Mouse (Mus musculus): ENCODE measurements around the gene Tymp. TPM values are rescaled to one million over a fixed set of nuclear protein-coding genes. Genes with fewer than 3 reads are reported as not detected.

Tymp gene
- polyA plus RNA-seq, 1 experiment from 2014 or later: 1.6 TPM

DNA sequence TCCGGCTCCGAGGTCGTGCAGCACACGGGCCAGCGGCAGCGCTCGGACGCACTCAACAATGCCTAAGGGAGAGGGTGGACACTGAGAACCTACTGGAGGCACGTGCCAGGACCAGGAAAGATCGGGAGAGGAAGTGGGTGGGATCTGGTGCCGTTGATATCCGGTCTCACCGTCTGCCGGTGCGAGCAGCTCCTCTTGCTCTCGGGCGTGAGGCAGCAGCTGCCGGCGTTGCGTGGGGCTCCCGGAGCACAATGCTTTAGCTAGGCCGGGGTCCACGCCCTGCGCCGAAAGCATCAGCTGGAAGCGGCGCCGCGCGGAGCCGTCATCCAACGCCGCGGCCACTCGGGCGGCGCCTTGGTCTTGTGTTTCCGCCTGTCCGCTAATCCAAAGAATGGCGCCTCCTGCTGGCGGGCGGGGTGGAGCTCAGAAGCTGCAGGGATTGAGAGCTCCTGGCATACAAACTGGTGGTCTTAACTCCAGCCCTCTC lies 3.0 kb downstream of the Tymp start, which contains the start of gene Sco2:
Gene Sco2, minus strand, starts transcription at position 85 of the 487 bp plus-strand sequence.
- Histone ChIP-seq H3K9me3 (ENCODE audit: control insufficient read depth, low read length) (no peaks in the 10 kb centered on the region), H3K27ac (replicated peaks in 1 of 2; ENCODE audit: control insufficient read depth in 1 of 2, insufficient read depth in 1 of 2, low read depth in 2 of 2, low read length in 2 of 2) (peak within 1 kb of the TSS; percentile 82 to 93), H3K27me3 (ENCODE audit: control insufficient read depth, insufficient read depth, low read length) (peaks cover 30% of the 10 kb centered on the region), H3K4me1 (ENCODE audit: control insufficient read depth in 2 of 2, insufficient read depth in 2 of 2, low read length in 2 of 2) (peaks cover 16 to 20% of the 10 kb centered on the region in 2 experiments; a peak in 3 of 4 replicates), H3K4me3 (ENCODE audit: control insufficient read depth in 1 of 2, insufficient read depth in 1 of 2, low read depth in 1 of 2, low read length in 2 of 2) (peak within 1 kb of the TSS; percentile 59 to 77), H3K36me3 (ENCODE audit: control insufficient read depth, insufficient read depth, low read length) (peaks cover 41% of the 10 kb centered on the region), H3K4me2 (ENCODE audit: low read length) (peak within 1 kb of the TSS; percentile 93), H3K9ac (ENCODE audit: low read length) (peak within 1 kb of the TSS; percentile 84)
- ATAC-seq (ENCODE audit: insufficient number of reproducible peaks, insufficient read depth, low FRiP score, low read depth): peak; percentile 71
- WGBS: 0% methylated on average over 39 of the region's 42 CpGs

- H3K4me2 ChIP-seq (ENCODE audit: low read length): peak overlapping the region; percentile 93
- peak overlapping the region; percentile 59 to 77 for H3K4me3 ChIP-seq (ENCODE audit: control insufficient read depth in 1 of 2, insufficient read depth in 1 of 2, low read depth in 1 of 2, low read length in 2 of 2)
- H3K9ac ChIP-seq (ENCODE audit: low read length): peak overlapping the region; percentile 84
- 1% methylated on average over 35 of the region's 35 CpGs for WGBS
- peaks cover 47% of the 10 kb centered on the region for H3K36me3 ChIP-seq (ENCODE audit: control insufficient read depth, insufficient read depth, low read length)
- peaks cover 24% of the 10 kb centered on the region for H3K27me3 ChIP-seq (ENCODE audit: control insufficient read depth, insufficient read depth, low read length)
- peaks cover 10 to 14% of the 10 kb centered on the region in 2 experiments; a peak in 3 of 4 replicates for H3K4me1 ChIP-seq (ENCODE audit: control insufficient read depth in 2 of 2, insufficient read depth in 2 of 2, low read length in 2 of 2)
- ATAC-seq (ENCODE audit: insufficient number of reproducible peaks, insufficient read depth, low FRiP score, low read depth): peak; percentile 77
- H3K27ac ChIP-seq (replicated peaks in 1 of 2; ENCODE audit: control insufficient read depth in 1 of 2, insufficient read depth in 1 of 2, low read depth in 2 of 2, low read length in 2 of 2): peak overlapping the region; percentile 82 to 93
- H3K9me3 ChIP-seq (ENCODE audit: control insufficient read depth, low read length): no peaks in the 10 kb centered on the region
Measured at GRCm38 (mm10) chr15:89373027-89373761, 3.6 kb downstream of the Tymp start.

GRCm38 (mm10) chr15:89372536-89372935 lies 4.3 kb downstream of the Tymp start:
- no peak for ATAC-seq (ENCODE audit: insufficient number of reproducible peaks, insufficient read depth, low FRiP score, low read depth)
- Histone ChIP-seq H3K9me3 (ENCODE audit: control insufficient read depth, low read length) (no peaks in the 10 kb centered on the region), H3K36me3 (ENCODE audit: control insufficient read depth, insufficient read depth, low read length) (peaks cover 53% of the 10 kb centered on the region), H3K4me2 (ENCODE audit: low read length) (peak overlapping the region; percentile 93), H3K27me3 (ENCODE audit: control insufficient read depth, insufficient read depth, low read length) (peaks cover 17% of the 10 kb centered on the region), H3K4me1 (ENCODE audit: control insufficient read depth in 2 of 2, insufficient read depth in 2 of 2, low read length in 2 of 2) (peaks cover 9 to 14% of the 10 kb centered on the region in 2 experiments; a peak in 3 of 4 replicates), H3K4me3 (ENCODE audit: control insufficient read depth in 1 of 2, insufficient read depth in 1 of 2, low read depth in 1 of 2, low read length in 2 of 2) (peak overlapping the region in 1 of 2 experiments; percentile 77; a peak in 2 of 4 replicates), H3K27ac (replicated peaks in 1 of 2; ENCODE audit: control insufficient read depth in 1 of 2, insufficient read depth in 1 of 2, low read depth in 2 of 2, low read length in 2 of 2) (peak overlapping the region in 1 of 2 experiments; percentile 93; a peak in 1 of 4 replicates), H3K9ac (ENCODE audit: low read length) (peak overlapping the region; percentile 84; the same call in 1 of the 2 replicates)
- WGBS: 80% methylated on average over 7 of the region's 7 CpGs

- Histone ChIP-seq H3K9ac (ENCODE audit: low read length) (no peak overlapping the region), H3K4me1 (ENCODE audit: control insufficient read depth in 2 of 2, insufficient read depth in 2 of 2, low read length in 2 of 2) (peaks cover 6 to 14% of the 10 kb centered on the region in 2 experiments; a peak in 3 of 4 replicates), H3K4me3 (ENCODE audit: control insufficient read depth in 1 of 2, insufficient read depth in 1 of 2, low read depth in 1 of 2, low read length in 2 of 2) (no peak overlapping the region), H3K9me3 (ENCODE audit: control insufficient read depth, low read length) (no peaks in the 10 kb centered on the region), H3K4me2 (ENCODE audit: low read length) (no peak overlapping the region), H3K36me3 (ENCODE audit: control insufficient read depth, insufficient read depth, low read length) (peaks cover 58% of the 10 kb centered on the region), H3K27ac (replicated peaks in 1 of 2; ENCODE audit: control insufficient read depth in 1 of 2, insufficient read depth in 1 of 2, low read depth in 2 of 2, low read length in 2 of 2) (no peak overlapping the region), H3K27me3 (ENCODE audit: control insufficient read depth, insufficient read depth, low read length) (peaks cover 12% of the 10 kb centered on the region)
- 89% methylated on average over 13 of the region's 13 CpGs for WGBS
- ATAC-seq (ENCODE audit: insufficient number of reproducible peaks, insufficient read depth, low FRiP score, low read depth): no peak
Measured at GRCm38 (mm10) chr15:89372068-89372467, 4.8 kb downstream of the Tymp start.

DNA sequence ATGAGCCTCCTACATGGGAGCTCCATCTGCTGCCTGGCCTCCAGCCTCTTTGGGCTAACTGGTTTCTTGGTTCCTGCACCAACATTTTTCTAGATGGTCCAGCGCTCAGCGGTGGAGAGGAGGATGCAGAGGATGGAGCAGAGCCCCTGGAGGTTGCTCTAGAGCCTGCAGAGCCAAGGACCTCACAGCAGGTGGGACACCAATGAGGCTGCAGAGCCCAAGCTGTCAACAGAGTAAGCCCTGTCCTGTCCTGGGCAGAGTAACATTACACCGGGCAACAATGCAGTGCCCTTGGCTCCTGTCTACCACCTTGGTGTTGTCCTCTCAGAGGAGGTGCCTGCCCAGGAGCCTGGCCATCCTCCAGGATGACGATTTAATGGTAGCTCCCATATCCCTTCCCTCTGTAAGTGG lies 11.7 kb downstream of the Tymp start:
- no peak overlapping the region for H3K27ac ChIP-seq (replicated peaks in 1 of 2; ENCODE audit: control insufficient read depth in 1 of 2, insufficient read depth in 1 of 2, low read depth in 2 of 2, low read length in 2 of 2)
- no peak overlapping the region for H3K4me3 ChIP-seq (ENCODE audit: control insufficient read depth in 1 of 2, insufficient read depth in 1 of 2, low read depth in 1 of 2, low read length in 2 of 2)
- no peak overlapping the region for H3K4me2 ChIP-seq (ENCODE audit: low read length)
- no peaks in the 10 kb centered on the region for H3K4me1 ChIP-seq (ENCODE audit: control insufficient read depth in 2 of 2, insufficient read depth in 2 of 2, low read length in 2 of 2)
- peaks cover 100% of the 10 kb centered on the region for H3K36me3 ChIP-seq (ENCODE audit: control insufficient read depth, insufficient read depth, low read length)
- H3K9me3 ChIP-seq (ENCODE audit: control insufficient read depth, low read length): no peaks in the 10 kb centered on the region
- ATAC-seq (ENCODE audit: insufficient number of reproducible peaks, insufficient read depth, low FRiP score, low read depth): no peak
- WGBS: 88% methylated on average over 4 of the region's 4 CpGs
- H3K27me3 ChIP-seq (ENCODE audit: control insufficient read depth, insufficient read depth, low read length): no peaks in the 10 kb centered on the region
- no peak overlapping the region for H3K9ac ChIP-seq (ENCODE audit: low read length)

GRCm38 (mm10) chr15:89363051-89363450 lies 13.8 kb downstream of the Tymp start:
- peaks cover 83% of the 10 kb centered on the region for H3K36me3 ChIP-seq (ENCODE audit: control insufficient read depth, insufficient read depth, low read length)
- no peaks in the 10 kb centered on the region for H3K9me3 ChIP-seq (ENCODE audit: control insufficient read depth, low read length)
- 85% methylated on average over 7 of the region's 7 CpGs for WGBS
- no peak overlapping the region for H3K4me3 ChIP-seq (ENCODE audit: control insufficient read depth in 1 of 2, insufficient read depth in 1 of 2, low read depth in 1 of 2, low read length in 2 of 2)
- H3K4me2 ChIP-seq (ENCODE audit: low read length): no peak overlapping the region
- no peaks in the 10 kb centered on the region for H3K27me3 ChIP-seq (ENCODE audit: control insufficient read depth, insufficient read depth, low read length)
- no peak for ATAC-seq (ENCODE audit: insufficient number of reproducible peaks, insufficient read depth, low FRiP score, low read depth)
- peaks cover under 1 to 6% of the 10 kb centered on the region in 2 experiments; a peak in 3 of 4 replicates for H3K4me1 ChIP-seq (ENCODE audit: control insufficient read depth in 2 of 2, insufficient read depth in 2 of 2, low read length in 2 of 2)
- no peak overlapping the region for H3K27ac ChIP-seq (replicated peaks in 1 of 2; ENCODE audit: control insufficient read depth in 1 of 2, insufficient read depth in 1 of 2, low read depth in 2 of 2, low read length in 2 of 2)
- H3K9ac ChIP-seq (ENCODE audit: low read length): no peak overlapping the region

DNA sequence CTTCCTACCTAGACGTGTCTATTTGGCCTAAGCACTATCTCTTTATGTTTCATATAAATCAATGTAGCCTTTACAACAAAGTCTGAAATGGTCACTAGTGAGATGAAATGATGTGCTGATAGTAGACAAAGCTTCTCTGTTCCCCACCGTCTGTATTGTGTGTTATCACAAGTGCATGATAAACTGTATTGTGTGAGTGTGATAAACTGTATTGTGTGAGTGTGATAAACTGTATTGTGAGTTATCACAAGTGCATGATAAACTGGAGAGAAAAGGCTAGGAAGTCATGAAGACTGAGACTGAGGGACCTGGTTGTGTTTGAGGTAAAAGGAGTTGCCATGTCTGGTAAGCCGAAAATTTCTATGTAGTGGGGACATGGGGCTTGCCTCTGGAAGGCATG lies 18.1 kb downstream of the Tymp start:
- Histone ChIP-seq H3K27ac (replicated peaks in 1 of 2; ENCODE audit: control insufficient read depth in 1 of 2, insufficient read depth in 1 of 2, low read depth in 2 of 2, low read length in 2 of 2) (no peak overlapping the region), H3K4me2 (ENCODE audit: low read length) (no peak overlapping the region), H3K4me3 (ENCODE audit: control insufficient read depth in 1 of 2, insufficient read depth in 1 of 2, low read depth in 1 of 2, low read length in 2 of 2) (no peak overlapping the region), H3K4me1 (ENCODE audit: control insufficient read depth in 2 of 2, insufficient read depth in 2 of 2, low read length in 2 of 2) (peaks cover 9 to 32% of the 10 kb centered on the region in 2 experiments), H3K9ac (ENCODE audit: low read length) (no peak overlapping the region), H3K27me3 (ENCODE audit: control insufficient read depth, insufficient read depth, low read length) (no peaks in the 10 kb centered on the region), H3K9me3 (ENCODE audit: control insufficient read depth, low read length) (no peaks in the 10 kb centered on the region), H3K36me3 (ENCODE audit: control insufficient read depth, insufficient read depth, low read length) (peaks cover 47% of the 10 kb centered on the region)
- ATAC-seq (ENCODE audit: insufficient number of reproducible peaks, insufficient read depth, low FRiP score, low read depth): no peak
- 53% methylated on average over 3 of the region's 3 CpGs for WGBS
